Mouse (Mus musculus) heart, adult 18-20 months (tissue): ENCODE results near the gene Gm20547. TPM values are rescaled to one million over a fixed set of nuclear protein-coding genes. Genes with fewer than 3 reads are reported as not detected.
"Not testable (repeated sequence)": the region's sequence is repeated elsewhere in the genome, so short reads cannot be mapped to it uniquely, and the experiment has no call there.

ENCODE experiments used
- DNase-seq, 2 experiments: peaks; one replicate each; pipeline ENCODE4 v3.0.0; 2021 to 2022; ENCODE audit warnings: mixed read lengths in 1 of 2
- total RNA-seq, 2 experiments: library from RNA; stranded (reverse); gene quantifications; 2 replicates each; pipeline ENCODE4 v1.2.3; 2021

Gene Gm20547
- total RNA-seq, 2 experiments from 2014 or later = not detected

DNA sequence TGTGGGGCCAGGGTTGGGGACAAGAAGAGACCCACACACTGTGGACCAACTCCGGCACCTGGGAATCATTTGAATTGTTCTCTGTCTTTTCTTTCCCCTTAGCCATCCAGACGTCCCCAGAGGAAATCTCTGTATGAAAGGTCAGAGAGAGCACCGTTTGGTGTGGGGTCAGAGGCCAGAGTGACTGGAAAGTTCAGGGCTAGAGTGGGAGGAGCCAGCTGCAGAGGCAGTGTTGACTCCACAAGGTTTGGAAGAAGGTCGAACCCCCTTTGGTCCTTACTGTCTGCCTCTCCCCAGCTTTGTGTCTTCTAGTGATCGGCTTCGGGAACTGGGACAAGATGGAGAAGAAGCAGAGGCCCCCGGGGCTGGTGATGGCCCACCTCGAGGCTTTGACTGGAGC lies 28.3 kb downstream of the Gm20547 start:
- DNase-seq = no peak

DNA sequence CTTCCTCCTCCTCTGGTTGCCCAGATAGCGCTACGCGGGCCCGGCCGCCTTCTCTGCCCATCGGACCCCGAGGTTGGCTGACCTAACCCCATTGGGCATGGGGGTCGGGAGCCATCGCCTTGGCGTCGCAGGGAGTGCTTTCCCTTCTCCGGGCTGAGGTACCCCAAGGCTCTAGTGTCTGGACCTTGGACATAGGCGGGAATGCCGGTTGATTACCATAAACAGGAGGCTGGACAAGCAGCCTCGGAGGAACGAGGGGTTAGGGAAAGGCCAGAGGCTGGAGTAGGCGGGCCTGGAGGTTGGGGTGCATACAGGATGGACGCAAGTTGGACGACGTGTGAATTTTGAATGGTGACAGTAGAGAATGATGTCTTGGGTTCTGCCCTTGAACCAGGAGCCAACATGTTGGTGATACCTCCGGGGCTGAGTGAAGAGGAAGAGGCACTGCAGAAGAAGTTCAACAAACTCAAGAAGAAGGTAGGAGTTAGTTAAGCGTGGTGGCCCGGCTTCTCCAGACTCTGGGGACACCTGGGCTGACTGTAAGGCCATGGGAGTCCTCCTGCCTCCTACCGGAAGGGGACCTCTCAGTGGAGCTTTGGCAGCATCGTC lies 31.2 kb downstream of the Gm20547 start:
- DNase-seq = no peak

DNA sequence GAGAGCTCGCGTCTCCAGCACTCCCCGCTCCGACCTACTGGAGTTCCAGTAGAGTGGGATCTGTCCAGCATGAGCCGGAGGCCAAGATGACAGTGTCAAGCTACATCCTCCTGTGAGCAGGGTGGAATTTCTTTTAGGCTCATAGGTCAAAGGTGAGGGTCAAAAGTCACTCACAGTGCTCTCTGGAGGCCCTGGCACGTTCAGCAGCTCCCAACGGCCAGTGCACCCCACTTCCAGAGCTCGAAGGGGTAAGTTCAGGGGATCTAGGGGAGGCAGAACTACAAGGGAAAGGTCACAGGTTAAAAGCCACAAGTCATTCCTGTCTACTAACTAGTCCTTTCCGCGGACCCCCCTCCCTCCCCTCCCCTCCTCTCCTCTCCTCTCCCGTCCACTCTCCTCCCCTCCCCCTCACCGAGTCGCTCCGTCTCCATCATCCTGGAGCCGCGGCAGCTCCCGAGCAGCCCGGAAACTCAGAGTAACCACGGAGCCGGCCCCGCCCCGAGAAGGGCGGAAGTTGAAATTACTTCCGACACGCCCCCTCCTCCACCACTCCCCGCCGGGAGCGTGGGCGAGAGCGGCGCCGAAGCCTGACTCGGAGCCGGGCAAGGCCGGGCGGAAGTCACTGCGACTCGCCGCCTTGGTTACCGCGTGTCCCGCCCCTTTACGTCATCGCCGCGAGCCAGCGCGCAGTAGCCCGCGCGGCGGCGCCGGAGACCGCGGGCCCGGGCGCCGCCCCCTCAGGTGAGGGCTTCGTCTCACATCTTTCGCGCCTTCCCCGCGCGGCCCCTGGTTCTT lies 31.9 kb downstream of the Gm20547 start, which contains the start of the genes Skiv2l and Nelfe:
Skiv2l (minus strand) TSS at position 489 of the 795 bp plus-strand sequence.
Nelfe (plus strand) TSS at position 670 of the 795 bp plus-strand sequence.
- DNase-seq = peak; percentile 97 to 98

DNA sequence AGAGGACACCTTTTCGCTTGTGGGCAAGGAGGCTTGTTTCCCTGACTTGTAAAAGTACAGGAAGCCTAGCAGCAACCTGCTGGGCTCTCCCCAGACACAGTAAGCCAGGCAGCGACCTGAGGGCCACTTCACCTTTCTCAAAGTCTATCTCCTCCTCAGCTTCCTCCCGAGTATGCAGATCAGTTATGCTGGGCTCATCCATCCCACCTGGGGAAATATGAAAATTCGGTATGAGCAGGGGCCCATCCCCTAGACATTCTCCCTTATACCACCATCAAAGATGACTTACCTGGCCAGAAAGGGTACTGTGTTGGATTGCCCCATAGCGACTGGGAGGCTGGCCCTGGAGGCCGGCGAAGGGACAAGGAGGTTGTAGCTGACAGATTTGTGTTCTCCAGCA lies 34.2 kb downstream of the Gm20547 start:
- DNase-seq = no peak

DNA sequence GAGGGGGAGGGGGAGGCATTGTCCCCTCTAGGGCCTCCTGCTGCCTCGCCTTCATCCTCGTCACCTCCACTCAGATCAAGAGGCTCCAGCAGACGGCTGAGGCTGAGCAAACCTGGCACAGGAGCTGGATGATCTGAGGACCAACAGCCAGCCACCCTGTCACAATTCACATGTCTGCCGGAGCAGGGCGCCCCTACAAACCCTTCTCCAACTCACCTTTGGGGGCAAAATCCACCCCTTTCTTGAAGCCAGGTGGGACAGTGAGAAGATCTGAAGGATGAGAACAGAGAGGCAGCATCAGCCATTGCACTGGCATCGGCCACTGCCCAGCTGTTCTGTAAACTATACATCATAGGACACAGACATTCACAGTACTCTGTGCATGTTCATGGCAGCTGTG lies 34.6 kb downstream of the Gm20547 start:
- no peak for DNase-seq

DNA sequence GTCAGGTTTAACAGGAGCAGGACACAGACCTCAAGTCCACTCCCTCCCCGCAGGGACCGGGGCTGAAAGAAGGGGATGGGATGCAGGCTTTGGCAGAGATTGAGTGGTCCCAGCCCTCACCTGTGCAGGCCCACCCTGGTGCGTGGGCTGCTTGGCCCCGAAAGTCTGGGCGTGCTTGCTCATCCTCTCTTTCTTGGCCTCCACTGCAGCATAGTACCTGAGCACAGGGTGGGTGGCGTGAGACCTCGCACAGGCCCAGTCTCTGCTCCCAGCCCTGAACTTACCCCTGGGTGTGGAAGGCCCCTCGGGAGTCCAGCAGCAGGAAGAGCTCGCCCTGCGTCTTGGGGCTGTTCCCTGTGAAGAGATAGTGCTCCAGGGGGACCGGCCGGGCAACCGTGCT lies 37.0 kb downstream of the Gm20547 start:
- no peak for DNase-seq

DNA sequence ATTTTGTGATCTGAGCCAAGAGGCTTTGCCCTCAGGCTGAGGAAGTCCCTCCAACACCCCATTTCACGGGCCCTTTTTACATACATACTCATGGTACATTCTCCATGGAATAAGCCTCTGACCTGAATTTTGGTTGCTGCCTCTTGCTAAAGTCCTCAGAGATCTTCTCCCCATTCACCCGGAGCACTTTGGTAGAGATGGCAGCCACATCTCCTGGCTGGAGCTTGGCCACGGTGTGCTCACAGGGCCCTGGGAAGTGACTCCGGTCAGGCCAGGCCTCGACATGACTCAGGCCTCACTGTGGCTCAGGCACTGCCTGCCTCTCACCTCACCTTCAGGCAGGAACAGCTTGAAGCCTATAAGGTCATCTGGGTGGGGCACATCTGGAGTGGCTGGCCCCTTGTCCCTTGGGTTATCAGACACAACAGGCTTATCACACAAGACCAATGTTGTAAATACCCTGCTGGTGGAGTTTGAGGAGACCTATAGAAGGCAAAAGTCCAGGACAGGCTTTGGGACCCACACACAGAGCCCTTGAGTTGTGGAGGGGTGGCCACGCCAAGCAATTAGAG lies 41.0 kb downstream of the Gm20547 start:
- no peak for DNase-seq

DNA sequence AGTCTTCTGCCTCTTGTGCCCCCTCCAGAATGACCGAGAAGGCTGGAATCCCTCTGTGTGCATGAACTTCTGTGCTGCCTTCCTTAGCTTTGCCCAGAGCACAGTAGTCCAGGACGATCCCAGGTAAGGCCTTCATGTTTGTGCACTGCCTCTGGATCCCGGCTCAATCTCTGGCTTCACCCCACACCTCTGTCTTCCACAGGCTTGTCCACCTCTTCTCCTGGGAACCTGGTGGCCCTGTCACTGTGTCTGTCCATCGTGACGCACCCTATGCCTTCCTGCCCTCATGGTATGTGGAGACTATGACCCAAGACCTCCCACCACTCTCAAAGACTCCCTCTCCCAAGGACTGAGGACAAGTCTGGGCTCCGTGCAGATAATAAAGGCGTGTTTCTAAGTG lies 43.1 kb downstream of the Gm20547 start:
- DNase-seq = no peak

DNA sequence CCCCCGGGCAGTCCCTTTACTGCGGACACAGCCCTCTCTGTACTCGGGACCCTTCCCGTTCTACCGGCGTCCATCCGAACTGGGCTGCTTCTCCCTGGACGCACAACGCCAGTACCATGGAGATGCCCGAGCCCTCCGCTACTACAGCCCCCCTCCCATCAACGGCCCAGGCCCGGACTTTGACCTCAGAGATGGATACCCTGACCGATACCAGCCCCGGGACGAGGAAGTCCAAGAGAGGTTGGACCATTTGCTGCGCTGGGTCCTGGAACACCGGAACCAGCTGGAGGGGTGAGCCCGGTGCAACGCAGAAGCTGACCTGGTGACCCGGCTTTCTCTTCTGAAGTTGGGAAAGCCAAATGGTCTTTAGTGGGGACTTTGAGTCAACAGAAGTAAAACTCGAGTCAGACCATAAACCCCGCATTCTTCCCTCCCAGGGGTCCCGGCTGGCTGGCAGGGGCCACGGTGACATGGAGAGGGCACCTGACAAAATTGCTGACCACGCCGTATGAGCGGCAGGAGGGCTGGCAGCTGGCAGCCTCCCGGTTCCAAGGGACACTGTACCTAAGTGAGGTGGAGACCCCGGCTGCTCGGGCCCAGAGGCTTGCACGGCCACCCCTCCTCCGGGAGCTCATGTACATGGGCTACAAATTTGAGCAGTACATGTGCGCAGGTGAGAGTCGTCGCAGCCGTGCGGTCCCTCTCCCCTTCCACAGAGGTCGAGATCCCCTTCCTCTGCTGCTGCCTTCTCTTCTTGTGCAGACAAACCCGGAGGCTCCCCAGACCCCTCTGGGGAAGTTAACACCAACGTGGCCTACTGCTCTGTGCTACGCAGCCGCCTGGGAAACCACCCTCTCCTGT lies 44.1 kb downstream of the Gm20547 start:
- no peak for DNase-seq

DNA sequence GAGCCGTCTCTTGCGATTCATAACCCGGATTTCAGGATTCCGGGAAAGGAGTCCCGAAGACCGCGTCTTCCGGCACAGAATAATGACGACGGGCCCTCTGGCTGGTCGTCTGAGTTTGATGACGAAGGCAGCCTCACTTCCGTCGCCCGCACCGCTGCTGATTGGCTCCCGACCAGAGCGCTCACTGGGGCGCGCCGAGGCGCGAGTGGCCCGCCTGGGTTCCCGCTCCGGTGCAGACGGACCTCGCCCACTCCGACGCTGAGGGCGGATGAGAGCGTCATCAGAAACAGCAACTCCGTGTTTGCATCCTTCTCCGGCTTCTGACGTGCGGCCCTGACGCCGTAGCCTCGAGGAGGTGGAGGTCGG lies 45.0 kb downstream of the Gm20547 start, which contains the start of the genes Stk19 and Dxo:
Stk19 (minus strand) TSS at position 90 of the 366 bp plus-strand sequence.
Dxo (plus strand) TSS at position 164 of the 366 bp plus-strand sequence.
- DNase-seq = peak; percentile 97

DNA sequence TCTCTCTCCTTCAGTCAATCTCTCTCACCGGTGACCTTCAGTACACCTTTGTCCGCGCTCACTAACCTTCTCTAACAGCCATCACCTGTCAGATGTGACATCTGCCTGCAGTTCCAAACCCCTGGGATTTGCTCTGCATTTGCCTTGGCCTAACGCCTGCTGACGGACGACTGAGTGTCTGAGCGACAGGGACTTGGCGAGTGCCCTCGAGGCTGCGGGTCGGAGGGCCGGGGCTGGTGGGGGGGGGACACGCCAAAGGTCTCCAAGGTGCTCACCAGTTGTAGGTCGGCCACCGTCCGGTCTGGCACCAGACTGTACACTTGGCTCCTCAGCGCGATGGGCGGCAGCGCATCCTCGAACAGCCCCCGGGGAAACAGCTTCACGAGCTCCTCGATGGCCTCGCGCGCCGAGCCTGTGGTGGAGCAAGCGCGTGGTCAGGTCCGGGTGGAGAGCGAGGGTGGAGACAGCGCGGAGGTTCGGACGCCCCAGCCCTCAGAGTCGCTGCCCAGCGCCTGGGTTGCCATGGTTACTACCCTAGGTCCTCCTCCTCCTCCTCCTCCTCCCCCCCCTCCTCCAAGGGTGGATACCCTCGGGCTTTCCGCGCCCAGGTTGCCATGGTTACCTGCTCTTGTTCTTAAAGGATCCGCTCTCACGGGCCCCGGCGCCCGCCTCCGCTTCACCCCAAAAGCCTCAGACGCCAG lies 45.5 kb downstream of the Gm20547 start:
- no peak for DNase-seq

DNA sequence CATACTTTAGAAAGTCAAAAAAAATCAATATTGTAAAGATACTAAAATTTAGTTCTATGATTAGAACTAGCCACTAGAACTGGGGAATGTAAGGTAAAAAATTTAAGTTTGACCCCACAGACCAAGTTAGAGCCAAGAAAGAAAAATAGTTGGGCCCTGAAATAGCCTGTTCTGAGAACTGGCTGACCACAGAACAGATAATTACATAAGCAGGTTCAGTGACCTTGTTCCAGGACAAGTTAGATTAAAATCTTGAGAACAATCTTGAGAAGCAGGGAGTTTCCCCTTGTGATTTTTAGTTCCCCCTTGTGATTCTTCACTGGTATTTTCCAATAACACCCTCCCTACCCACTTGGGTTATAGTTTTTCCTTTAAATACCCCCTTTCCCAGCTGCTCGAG lies 51.1 kb downstream of the Gm20547 start:
- DNase-seq = not testable (repeated sequence)

DNA sequence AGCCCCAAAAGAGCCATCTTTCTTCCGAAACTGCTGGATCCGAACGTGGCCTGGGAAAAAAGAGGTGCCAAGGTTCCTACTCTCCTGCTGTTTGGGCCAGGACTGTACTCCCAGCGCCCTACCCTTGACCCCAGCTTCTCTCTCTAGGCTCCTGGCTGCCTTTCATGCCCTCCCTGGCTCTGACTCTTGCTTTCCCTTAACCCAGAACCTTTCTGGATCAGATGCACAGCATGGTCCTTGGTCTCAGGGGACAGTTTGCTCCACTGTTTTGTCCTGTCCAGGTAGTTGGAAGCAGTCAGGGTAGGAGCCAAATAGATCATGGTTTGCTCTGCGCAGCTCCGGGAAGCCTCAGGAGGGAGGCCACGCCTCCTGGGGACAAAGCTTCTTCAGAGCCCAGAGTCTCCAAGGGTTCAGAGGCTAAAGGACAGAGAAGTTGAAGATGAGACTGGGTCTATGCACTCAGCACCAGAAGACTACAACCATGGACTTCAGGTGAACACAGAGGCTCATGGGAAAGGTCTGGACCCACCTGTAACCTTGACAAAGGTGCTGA lies 66.9 kb downstream of the Gm20547 start:
- no peak for DNase-seq

DNA sequence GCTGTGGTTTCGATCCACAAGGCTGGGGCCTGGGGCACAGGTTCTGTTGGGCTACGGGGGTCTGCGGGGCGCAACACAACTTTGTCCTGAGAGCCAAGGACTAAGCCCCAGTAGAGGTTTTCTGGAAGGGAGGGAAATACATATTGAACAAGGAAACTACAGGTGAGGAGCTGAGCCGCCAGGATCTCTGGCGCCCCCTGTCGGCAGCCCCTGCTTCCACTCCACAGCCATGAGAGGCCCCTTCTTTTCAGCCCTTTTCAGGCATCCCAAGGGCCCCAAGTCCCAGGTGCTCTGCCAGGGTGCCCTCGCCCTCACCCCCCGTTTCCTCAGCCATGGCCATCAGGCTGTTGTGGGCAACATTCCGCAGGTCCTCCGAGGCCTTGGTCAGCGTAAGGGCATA lies 68.1 kb downstream of the Gm20547 start:
- DNase-seq = peak; percentile 11 to 52

DNA sequence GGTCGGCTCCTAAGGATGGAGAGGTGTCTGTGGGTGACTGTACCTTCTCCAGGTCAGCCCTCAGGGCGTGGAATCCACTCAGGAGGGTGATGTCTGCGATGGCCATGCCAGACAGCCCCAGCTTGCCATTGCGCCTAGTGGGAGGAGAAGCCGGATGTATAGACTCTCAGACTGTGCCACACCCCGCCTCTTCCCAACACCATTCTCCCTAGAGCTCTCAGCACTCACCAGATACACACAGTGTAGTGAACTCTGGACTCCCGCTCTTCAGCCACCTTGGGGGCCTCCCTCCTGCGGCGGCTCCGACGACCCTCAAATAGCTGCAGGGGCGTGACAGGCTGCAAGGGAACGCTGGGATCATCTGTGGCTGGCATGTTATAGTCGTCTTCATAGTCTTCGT lies 70.6 kb downstream of the Gm20547 start:
- DNase-seq = no peak

DNA sequence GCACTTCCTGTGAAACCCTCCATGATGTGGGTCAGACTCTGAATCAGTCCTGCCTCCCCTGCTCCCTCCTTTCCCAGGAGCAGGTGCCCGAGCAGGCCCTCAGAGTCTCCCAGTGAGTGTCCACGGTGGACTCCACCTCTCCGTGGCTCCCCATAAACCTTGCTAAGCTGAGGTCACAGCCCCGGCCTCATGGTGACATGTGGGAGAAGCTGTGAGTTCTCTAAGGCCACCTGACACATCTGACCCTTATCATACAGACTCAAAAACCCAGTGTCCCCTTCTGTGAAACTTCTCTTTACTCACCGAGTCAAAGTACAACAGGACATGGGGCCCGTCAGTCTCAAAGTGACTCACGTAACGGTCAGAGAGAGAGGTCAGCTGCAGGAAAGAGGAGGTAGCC lies 71.0 kb downstream of the Gm20547 start:
- DNase-seq = not testable (repeated sequence)

DNA sequence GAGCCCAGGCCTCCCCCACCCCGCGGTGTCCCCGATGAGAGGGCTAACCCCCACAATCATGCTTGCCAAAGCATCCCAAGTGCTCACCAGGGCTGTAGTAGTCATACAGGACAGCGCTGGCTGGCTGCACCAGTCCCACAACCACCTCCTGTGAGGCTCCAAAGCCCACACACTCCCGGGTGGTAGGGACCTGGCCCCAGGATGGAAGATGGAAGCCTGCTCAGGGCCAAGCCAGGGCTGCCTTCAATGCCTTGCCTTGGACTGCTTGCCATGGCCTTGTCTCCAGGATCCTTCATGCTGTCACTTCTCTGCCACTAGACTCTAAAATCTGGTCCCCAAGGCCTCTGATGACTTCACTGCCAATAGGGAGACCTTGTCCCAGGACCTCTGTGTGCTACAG lies 71.4 kb downstream of the Gm20547 start:
- not testable (repeated sequence) for DNase-seq

DNA sequence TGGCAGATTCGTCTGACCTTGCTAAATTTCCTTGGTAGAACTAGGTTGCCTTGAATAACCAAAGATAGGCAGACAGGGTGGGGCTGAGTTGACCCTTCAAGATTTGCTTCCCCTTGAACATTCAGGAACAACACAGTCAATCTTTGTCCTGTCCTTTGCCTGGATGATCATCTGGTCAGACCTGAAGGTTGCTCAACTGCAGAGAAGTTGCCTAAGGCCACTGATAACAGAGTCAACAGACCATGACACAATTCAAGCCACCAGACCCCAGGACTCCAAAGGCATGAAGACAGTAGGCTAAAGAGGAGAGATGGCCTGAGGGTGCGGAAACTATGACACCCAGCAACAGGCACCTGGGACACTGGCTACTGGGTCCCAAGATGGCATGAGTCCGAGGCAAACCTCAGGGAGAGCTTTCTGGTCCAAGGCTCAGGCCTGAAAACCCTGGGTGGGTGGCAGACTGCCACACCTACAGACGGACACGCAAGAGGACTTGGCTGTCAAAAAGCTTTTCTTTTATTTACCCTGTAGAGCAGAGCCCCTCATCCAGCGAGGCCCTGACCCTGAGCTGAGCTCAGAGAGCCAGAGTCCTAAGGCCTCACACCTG lies 73.1 kb downstream of the Gm20547 start:
- DNase-seq = no peak

DNA sequence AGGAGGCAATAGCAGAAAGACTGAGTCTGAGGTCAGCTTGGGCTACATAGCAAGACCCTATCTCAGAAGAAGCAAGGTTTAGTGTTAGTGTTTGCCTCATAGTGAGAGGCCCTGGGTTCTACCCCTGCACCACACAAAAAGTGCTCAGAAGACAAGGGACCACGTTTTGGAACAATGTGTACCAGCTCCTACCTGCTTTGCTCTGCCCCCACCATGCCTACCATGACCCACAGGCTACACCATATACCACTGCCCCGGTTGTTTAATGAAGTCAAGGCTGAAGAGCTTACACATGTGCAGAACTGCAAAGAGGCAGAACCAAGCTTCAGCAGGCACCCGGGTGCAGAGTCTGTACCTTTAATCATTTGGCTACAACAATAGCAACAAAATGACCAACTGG lies 74.7 kb downstream of the Gm20547 start:
- no peak for DNase-seq
